Mouse (Mus musculus) olfactory bulb, adult 2 months (tissue): ENCODE data around the gene Gpr1. TPM values are rescaled to one million over a fixed set of nuclear protein-coding genes. Genes with fewer than 3 reads are reported as not detected.

Source experiments
- H3K27ac ChIP-seq: fragments of 200-500 bp; 2 replicates; pipeline ENCODE4 v1.5.1; 2012; ENCODE audit warnings: low read depth, low read length; ENCODE audit not compliant: insufficient read depth
- H3K4me1 ChIP-seq: fragments of 200-500 bp; 2 replicates; pipeline ENCODE4 v1.6.1; 2012; ENCODE audit warnings: low read length; ENCODE audit not compliant: control insufficient read depth, insufficient read depth
- H3K4me3 ChIP-seq: fragments of 200-500 bp; 2 replicates; pipeline ENCODE4 v1.5.1; 2012; ENCODE audit warnings: mild to moderate bottlenecking, low read depth, low read length, moderate library complexity; ENCODE audit not compliant: insufficient read depth
- CTCF ChIP-seq: fragments of 200-500 bp; IDR thresholded peaks from 2 replicates; pipeline ENCODE4 v1.5.1; 2012; ENCODE audit warnings: low read depth, mild to moderate bottlenecking, low read length, moderate library complexity; ENCODE audit not compliant: insufficient read depth
- POLR2A ChIP-seq: fragments of 200-500 bp; IDR thresholded peaks from 2 replicates; pipeline ENCODE4 v1.6.1; 2012; ENCODE audit warnings: mild to moderate bottlenecking, low read depth, low read length, moderate library complexity; ENCODE audit not compliant: insufficient read depth
- WGBS: fragments of 180-500 bp; shearing (Covaris S2); methylation state at CpG from one replicate; pipeline ENCODE4 v1.1.7; 2018; 5-methylcytosine and 5-hydroxymethylcytosine counted together
- polyA plus RNA-seq: library from polyadenylated mRNA; stranded (reverse); fragments of >200 nt; gene quantifications from 2 replicates; pipeline ENCODE4 v1.2.4, GENCODE M21; 2012; ENCODE audit warnings: low replicate concordance; ENCODE audit not compliant: missing spikeins, insufficient read depth, insufficient read length

Gene Gpr1
- polyA plus RNA-seq, 1 experiment = not detected

- H3K27ac ChIP-seq = no peak overlapping the region
- no peaks in the 10 kb centered on the region for H3K4me1 ChIP-seq
- H3K4me3 ChIP-seq = no peak overlapping the region
- TF ChIP-seq POLR2A (no peak), CTCF (no peak)
- 81% methylated on average over 5 of the region's 5 CpGs for WGBS
These were observed 12.9 kb upstream of the Gpr1 start for GRCm38 (mm10) chr1:63227241-63227640.

GRCm38 (mm10) chr1:63225890-63226289, 11.5 kb upstream of the Gpr1 start:
- no peak overlapping the region for H3K4me3 ChIP-seq
- WGBS = 42% methylated on average over 7 of the region's 7 CpGs
- TF ChIP-seq CTCF = no peak
- no peak for TF ChIP-seq POLR2A
- no peak overlapping the region for H3K27ac ChIP-seq
- H3K4me1 ChIP-seq = no peaks in the 10 kb centered on the region

- no peak for TF ChIP-seq POLR2A
- TF ChIP-seq CTCF = no peak
- no peaks in the 10 kb centered on the region for H3K4me1 ChIP-seq
- 93% methylated on average over 4 of the region's 4 CpGs for WGBS
These were observed 10.7 kb upstream of the Gpr1 start for GRCm38 (mm10) chr1:63225009-63225408.

GRCm38 (mm10) chr1:63219277-63219676, 4.9 kb upstream of the Gpr1 start:
- Histone ChIP-seq H3K4me1 (no peaks in the 10 kb centered on the region), H3K4me3 (no peak overlapping the region), H3K27ac (no peak overlapping the region)
- no peak for TF ChIP-seq CTCF
- no peak for TF ChIP-seq POLR2A
- WGBS = 94% methylated on average over 4 of the region's 4 CpGs

More at GRCm38 (mm10) chr1:63225009-63225408, 10.7 kb upstream of the Gpr1 start:
- H3K27ac ChIP-seq = no peak overlapping the region
- no peak overlapping the region for H3K4me3 ChIP-seq

GRCm38 (mm10) chr1:63214631-63215030, 288 bp upstream of the Gpr1 start:
- Histone ChIP-seq H3K4me1 (no peaks in the 10 kb centered on the region), H3K27ac (no peak overlapping the region), H3K4me3 (no peak overlapping the region)
- TF ChIP-seq POLR2A = no peak
- no peak for TF ChIP-seq CTCF
- WGBS = 76% methylated on average over 7 of the region's 7 CpGs

GRCm38 (mm10) chr1:63213478-63214270, 669 bp downstream of the Gpr1 start:
- H3K27ac ChIP-seq = no peak overlapping the region
- no peak overlapping the region for H3K4me3 ChIP-seq
- 28% methylated on average over 22 of the region's 22 CpGs for WGBS
- TF ChIP-seq CTCF (no peak), POLR2A (no peak)
- H3K4me1 ChIP-seq = no peaks in the 10 kb centered on the region

- H3K27ac ChIP-seq = no peak overlapping the region
- 31% methylated on average over 6 of the region's 6 CpGs for WGBS
- no peak for TF ChIP-seq CTCF
- no peak for TF ChIP-seq POLR2A
- no peak overlapping the region for H3K4me3 ChIP-seq
- H3K4me1 ChIP-seq = no peaks in the 10 kb centered on the region
These were observed 4.3 kb downstream of the Gpr1 start for GRCm38 (mm10) chr1:63209861-63210529.

- WGBS = 86% methylated on average over 3 of the region's 3 CpGs
- no peak overlapping the region for H3K27ac ChIP-seq
- H3K4me1 ChIP-seq = peaks cover 7% of the 10 kb centered on the region
- TF ChIP-seq POLR2A (no peak), CTCF (no peak)
- H3K4me3 ChIP-seq = no peak overlapping the region
These were observed 6.7 kb downstream of the Gpr1 start for GRCm38 (mm10) chr1:63207607-63208006.

GRCm38 (mm10) chr1:63204660-63205394, 9.5 kb downstream of the Gpr1 start:
- H3K4me3 ChIP-seq = no peak overlapping the region
- H3K4me1 ChIP-seq = peaks cover 7% of the 10 kb centered on the region
- no peak overlapping the region for H3K27ac ChIP-seq
- no peak for TF ChIP-seq POLR2A
- WGBS = 47% methylated on average over 7 of the region's 7 CpGs
